Mouse (Mus musculus): ENCODE results near the gene Zfc3h1.

The Zfc3h1 gene

DNA sequence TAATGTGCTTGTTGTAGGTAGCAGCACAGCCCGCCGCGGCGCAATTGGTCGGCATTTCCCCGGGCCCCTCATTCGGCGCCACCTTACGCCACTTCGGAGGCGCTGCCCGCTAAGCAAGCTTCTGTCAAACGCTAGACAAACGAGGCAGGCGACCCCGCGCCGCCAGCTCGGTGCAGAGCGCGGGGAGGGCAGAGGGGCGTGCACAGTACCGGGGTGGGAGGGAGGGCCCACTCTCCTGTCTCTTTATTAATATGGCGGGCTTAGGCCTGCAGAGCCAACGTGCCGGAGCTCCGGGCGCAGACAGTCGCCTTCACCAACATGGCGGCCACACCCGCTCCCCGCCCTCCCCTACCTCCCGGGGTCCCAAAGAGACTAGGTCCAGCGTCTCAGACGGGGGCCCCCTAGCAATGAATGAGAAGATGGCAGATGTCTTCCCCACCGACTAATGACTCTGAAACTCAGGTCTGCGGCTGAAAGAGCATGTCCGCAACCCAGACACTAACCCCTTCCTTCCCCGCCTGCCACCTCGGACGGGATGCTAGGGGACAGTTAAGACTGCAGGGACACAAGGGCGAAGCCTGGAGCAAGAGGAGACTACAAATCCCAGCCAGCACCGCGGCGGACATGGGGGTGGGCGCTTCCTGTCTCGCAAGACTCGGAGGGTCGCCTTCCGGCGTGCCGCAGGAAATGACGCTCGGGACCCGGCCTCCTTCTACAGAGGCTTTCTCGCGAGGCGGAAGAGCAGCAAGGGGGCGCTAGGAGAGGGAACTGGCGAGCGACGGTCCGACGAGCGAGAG, at the start of gene Zfc3h1, which contains the start of gene Thap2:
Gene Zfc3h1 (plus strand): TSS at position 739 of the 797 bp plus-strand sequence.
Gene Thap2 (minus strand): TSS at position 223 of the 797 bp plus-strand sequence.
- DNase-seq (ENCODE audit: low read depth, low spot score), result peak; percentile 97

DNA sequence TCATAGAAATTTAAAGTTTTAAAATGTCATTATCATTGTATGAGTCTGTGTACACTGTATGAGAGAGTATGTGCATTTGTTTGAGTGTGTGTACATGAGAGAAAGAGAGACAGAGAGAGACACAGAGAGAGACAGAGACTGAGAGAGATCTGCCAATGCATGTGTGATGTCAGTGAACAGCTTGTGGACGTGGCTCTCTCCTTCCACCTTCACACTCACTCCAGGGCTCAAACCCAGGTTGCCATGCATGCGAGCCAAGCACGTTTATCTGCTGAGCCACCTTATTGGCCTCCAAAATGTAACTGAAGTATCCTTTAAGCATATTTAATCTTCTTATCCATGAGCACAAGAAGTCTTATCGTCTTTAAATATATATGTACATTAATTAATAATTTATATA, 47.9 kb upstream of the Zfc3h1 start:
- DNase-seq (ENCODE audit: low read depth, low spot score), result no peak

DNA sequence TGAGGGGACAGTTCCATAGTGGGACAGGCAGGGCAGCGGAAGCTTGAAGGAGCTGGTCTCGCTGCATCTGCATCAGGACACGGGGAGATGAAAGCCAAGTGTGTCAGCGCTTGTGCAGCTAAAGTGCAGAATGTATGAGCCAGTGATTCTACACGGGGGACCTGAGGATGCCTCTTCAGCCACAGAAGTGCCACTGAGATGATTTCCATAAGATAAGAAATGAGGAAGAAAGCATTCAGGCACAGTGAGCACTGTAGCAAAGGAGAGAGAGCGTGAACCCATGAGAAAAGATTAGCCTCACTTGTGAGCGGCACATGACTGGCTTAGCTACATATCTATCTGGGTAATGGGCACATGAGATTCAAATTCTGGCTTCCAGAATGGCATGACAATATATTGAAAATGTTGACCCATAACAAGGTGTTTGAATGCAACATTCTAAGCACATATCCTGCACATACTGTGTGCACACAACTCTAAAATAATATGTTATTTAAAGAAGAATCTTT, 44.9 kb upstream of the Zfc3h1 start:
- no peak for DNase-seq (ENCODE audit: low read depth, low spot score)

DNA sequence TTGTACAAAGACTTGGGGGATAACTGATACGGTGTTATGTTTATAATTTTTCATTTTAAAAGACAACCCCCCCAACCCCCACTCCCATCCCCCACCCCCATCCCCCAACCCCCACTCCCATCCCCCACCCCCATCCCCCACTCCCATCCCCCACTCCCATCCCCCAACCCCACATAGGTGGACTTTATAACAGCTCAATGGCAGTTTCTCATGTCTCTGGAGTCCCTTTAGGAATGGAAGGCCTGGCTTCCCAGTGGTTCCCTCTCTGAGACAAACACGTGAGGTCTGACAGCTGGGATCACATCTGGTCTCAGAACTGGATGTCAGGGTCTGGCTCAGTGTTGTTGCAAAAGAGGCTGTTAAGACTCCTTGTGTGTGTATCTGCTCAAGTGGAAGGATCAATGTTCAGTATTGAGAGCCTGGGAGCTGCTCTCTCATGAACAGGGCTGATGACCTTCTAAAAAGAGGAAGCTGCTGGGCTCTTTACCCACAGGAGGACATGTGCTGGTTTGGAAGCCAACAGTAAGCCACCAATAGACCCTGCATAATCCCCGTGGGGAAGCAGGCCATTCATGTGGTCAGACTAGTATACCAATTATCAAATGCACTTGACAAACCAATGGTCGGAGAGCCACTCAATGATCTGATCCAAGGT, 41.9 kb upstream of the Zfc3h1 start:
- no peak for DNase-seq (ENCODE audit: low read depth, low spot score)

DNA sequence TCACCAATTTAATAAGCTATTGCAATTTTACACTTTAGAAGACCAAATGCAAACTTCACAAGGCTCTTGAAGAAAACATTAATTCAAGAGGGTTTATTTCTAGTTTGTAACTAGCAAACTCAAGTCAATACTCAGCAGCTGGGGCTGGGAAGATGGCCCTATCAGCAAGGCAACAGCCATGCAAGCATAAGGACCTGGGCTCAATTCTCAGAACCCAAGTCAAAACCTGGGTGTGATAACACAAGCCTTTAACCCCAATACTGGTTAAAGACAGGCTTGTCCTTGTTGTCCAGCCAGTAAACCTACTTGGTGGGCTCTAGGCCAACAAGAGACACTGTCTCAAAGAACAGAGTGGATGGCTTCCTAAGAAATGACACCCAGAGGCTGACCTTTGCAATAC, 38.3 kb upstream of the Zfc3h1 start:
- no peak for DNase-seq (ENCODE audit: low read depth, low spot score)

DNA sequence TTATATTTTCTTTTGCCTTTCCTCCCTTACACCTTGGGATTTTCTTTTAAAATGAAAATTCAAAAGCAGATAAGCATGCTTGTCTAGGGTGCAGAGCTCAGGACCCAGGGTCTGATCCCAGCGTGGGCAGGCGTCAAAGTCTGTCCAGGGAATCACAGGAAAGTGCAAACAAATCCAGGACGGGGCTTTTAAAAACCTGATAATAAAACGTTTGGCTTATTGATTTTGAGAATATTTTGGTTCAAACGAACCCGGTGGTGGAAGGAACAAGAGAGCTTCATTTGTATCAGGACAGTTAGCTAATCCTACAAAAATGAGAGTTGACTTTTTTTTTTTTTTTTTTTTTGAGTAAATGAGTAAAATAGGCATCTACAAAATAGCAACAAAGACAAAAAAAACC, 36.6 kb upstream of the Zfc3h1 start:
- DNase-seq (ENCODE audit: low read depth, low spot score), result no peak

DNA sequence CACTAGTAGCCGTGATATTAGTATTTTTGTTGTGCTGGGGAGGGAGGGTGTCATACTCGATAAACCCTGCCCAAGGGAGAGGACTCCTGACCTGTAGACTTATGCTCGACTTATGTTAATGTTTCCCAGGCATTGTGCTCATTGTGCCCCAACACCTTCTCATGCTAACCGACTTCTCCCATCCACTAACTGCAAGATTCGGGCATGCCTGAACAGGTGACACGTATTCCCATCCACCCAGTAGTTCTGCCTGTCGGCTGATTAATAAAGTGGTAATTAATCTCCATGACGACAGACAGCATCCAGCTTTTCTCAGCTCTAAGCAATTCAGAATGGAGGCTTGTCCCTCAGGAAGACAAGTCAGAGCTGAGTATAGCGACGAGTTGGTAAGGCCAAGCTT, 35.7 kb upstream of the Zfc3h1 start:
- no peak for DNase-seq (ENCODE audit: low read depth, low spot score)

DNA sequence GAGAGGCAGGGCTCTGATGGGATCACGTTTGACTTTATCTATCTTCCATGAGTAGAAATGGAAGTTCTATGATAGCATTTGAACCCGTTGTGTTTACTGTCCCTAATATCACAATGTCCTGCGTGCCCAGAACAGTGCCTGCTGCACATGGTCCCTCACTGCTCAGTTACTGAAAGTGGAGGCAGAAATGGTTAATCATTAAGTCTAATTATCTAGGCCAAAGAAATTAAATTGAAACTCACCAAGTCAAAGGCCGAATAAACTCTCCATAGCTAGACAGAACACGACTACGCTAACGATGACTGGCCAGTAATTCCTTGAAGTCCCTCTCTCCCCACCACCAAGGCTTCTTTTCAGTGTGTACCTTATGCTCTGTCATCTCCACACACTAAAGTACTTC, 35.2 kb upstream of the Zfc3h1 start:
- no peak for DNase-seq (ENCODE audit: low read depth, low spot score)

DNA sequence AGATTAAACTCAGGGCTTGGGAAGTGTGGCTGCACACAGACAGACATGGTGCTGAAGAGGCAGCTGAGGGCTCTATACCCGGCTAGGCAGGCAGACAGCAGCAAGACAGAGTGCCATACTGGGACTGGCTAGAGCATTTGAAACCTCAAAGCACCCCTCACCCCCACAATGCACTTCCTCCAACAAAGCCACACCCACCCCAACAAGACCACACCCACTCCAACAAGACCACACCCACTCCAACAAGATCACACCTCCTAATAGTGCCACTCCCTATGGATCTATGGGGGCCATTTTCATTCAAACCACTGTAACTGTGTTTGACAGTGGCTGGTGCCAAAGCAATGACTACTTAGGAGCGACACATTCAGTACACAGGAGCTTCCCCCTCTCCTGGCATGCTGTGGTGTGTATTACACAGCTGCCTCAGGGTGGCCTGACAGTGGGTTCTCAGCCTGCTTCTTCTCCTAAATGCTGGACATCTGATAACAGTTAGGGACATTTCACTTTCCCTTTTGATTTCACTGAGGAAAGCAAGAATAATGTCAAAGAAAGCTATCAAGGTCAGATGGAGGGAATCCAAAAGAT, 33.9 kb upstream of the Zfc3h1 start:
- peak; percentile 16 for DNase-seq (ENCODE audit: low read depth, low spot score)

DNA sequence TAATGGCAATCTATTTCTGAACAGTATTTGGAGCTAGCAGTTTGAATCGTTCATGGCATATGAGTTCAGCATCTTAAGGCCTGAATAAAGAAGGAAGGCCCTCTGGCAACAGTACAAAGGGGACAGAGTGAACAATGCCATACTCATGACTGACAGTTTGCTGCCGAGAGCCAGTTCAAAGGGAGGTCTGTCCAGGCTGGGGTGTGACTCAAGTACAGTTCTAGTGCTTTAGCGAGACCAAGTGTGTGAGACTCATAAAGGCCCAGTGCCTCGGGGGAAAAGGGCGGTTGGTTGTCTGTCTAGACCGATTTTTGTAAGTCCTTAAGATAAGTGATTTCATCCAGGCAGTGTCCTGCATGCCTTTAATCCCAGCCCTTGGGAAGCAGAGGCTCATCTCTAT, 30.2 kb upstream of the Zfc3h1 start:
- DNase-seq (ENCODE audit: low read depth, low spot score), result no peak

DNA sequence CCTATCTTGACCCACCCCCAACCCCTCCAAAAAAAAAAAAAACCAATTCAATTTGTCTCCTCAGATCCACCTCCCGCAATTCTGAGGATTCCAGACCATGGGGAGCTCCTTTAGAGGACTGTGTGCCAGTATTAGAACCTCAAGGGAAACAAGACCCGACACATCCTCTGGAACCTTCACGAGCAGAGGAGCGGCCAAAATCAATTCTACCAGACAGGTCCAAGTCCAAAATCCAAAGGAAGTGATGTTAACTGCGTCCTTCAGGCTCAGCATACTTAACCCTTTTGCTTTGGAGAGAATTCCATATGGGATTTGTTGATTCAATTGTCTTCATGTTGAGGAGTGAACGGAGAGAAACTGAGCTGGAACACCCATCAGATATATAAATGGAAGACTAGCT, 29.7 kb upstream of the Zfc3h1 start:
- DNase-seq (ENCODE audit: low read depth, low spot score), result no peak

DNA sequence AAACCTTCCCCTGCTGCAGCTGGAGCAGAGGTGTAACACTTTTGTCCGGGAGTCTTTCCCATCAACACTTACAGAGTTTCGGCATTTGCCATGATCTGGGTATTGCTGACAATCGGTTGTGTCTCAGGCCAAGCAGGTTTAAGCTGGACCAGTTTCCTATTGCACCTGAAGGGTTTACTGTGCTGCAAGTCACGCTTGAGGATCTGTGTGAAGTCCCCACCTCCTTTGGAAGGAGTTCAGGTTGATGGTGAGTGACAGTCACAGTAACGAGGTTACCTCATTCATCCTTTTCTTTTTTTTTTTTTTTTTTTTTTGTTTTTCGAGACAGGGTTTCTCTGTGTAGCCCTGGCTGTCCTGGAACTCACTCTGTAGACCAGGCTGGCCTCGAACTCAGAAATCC, 28.7 kb upstream of the Zfc3h1 start:
- no peak for DNase-seq (ENCODE audit: low read depth, low spot score)

DNA sequence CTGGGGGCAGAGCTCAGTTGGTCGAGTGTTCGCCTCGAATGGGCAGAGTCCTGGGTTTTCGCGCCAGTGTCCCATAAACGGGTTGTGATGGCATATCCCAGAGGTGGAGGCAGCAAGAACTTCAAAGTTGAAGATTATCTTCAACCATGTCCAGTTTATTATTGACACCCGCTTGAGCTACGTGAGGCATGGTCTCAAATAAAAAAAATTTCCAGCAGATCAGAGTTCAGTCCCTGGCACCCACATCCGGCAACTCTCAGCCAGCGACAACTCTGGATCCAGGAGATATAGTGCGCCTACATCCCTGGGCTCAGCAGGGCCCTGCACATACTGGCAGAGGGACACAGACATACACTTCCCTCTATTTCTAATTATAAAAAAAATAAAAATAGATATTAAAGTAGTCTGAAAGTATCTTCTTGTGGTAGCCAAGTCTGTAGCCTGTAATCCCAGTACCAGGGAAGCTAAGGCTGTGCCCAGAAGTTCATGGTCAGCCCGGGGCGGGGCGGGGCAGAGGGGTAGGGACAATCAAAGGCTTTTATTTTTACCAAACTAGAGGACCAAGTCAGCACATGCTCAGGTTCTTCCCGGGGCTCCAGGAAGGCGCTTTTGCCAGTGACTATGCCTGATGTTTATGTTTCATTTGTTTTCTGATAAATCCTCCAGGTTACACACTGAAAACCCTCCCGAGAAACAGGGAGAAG, 26.4 kb upstream of the Zfc3h1 start:
- no peak for DNase-seq (ENCODE audit: low read depth, low spot score)

DNA sequence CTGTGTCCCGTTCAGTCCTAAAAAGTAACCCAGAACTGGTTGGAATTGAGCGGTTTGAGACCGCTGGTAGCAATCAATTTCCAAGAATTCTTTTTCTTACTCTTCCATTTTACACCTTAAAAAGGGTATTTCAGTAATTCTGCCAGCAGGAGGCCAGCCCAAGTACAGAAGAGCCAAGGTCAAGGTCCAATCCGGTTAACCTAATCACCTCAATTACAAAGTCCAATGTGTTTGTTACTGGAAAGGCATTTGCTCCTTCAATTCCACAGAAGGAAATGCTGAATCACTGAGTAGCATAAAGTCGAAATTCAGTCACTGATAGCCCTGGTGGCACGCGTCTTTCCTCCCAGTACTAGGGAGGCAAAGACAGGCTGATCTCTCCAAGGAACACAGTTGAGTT, 25.7 kb upstream of the Zfc3h1 start:
- DNase-seq (ENCODE audit: low read depth, low spot score), result no peak

DNA sequence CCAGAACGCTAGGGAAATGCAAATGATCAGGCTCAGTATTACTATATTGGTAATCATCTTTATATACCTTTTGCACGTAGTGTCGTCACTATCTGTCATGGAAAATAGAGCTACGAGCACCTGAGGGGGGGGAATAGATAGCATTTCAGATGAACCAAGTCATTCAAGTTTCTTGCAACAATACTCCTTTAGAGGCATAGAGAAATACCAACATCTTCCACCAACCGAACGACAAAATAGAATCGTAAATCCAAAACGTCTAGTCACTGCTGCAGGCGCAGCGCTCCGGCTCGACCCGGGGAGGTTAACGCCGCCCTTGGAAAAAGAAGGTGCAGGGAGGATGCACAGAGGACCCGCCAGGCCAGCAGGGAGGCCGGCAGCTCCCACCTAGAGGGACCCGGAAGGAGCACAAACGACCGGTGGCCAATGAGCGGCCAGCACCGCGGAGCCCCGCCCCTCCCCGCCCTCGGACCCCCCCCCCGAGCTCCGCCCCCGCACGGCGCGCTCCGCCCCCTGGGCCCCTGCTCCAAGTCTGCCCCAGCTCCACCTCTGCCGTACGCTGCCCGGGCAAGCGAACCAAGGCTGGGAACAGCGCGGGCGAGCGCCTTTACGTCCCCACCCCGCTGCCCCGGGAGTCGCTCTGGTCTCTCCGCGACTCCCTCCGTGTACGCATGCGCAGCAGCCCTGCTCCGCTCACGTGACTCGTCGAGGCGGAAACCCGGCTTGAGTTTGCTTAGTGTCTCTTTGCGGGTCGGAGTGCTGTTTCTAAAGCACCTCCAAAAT, 22.7 kb upstream of the Zfc3h1 start, which contains the start of gene Tmem19:
Gene Tmem19 (minus strand): TSS at position 662 of the 783 bp plus-strand sequence.
- peak; percentile 94 for DNase-seq (ENCODE audit: low read depth, low spot score)

DNA sequence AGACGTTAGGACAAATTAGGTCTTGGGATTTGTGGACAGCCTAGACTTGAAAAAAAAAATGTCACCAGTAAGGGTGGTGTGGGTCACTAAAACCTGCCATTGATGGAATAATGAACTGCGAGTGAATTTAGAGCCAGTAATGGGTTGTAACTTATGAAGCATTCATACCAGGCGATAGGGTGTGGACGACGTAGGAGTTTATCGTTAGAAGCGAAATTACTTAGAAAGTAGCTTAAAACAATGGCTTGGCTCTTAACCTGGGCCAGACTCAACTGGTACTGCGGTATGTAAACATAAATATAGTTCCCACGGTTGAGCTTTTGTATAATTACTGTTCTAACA, 22.2 kb upstream of the Zfc3h1 start:
- no peak for DNase-seq (ENCODE audit: low read depth, low spot score)

DNA sequence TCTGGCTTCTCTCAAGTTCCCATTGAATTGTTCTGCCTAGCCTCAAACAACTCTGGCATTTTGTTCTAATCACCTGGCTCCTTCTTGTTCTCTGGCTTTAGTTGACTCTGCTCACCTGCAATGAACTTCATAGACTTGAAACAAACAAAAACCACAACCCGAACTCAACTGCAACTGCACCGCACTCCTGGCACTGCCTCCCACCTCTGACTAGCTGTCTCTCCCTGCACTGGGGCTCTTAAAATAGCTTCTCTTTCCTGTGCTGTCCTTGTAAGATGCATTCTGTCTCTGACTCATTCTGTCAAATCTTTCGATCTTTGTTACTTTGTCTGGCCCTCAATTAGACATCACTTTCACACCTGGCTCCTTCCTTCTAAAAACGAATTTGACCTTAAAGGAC, 21.6 kb upstream of the Zfc3h1 start:
- no peak for DNase-seq (ENCODE audit: low read depth, low spot score)

DNA sequence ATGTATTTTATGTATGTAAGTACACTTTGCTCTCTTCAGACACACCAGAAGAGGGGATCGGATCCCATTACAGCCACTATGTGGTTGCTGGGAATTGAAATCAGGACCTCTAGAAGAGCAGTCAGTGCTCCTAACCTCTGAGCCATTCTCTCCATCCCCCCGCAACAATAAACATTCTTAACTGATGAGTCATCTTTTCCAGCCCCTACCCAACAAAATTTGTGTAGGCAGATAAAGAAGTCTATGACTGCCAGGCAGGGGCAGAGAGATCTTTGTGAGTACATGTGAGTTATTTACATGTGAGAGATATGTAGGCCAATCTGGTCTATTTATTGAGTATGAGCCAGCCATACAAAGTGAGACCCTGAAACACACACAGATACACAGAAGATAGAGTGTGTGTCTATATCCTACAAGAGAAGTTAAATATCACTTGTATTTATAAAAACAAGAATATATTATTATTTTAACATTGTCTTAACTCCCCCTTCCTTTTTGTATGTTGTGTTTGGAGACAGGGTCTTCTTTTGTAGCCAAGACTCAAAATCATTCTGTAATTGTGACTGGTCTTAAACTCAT, 3.2 kb upstream of the Zfc3h1 start:
- no peak for DNase-seq (ENCODE audit: low read depth, low spot score)

DNA sequence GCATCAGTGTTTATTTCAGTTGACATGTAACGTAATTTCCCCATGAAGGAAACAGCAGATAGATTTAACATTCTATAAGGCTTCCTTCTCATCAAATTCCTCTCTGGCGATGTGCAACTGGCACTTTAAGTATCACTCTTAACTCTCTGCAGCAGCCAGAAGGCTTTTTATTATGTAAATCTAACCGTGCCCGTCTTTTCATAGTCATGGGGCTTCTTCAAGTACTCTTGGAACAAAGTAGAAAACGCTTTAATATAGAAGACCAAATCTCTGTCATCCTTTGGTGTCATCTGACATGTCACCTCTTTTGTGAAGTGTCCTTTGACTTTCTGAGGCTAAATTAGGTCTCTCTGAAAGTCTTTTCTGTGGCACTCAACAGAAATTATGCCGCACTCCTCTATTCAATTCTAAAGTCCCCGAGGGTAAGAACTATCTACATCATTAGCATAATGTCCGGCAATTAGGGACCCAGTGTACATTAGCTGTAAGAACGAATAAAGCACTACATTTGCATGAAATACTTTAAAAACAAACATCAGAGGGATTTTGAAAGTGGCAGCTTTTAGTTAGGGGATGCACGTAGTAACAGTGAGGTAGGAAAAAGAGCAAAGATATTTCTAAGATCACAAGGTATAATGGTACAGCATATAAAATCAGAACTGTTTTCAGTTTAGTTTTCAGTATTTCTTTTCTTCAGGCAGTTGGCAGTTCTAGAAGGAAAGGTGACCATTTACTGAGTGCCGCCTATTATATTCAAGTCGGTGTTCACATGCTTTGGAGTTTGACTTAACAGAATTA, 1.7 kb upstream of the Zfc3h1 start:
- no peak for DNase-seq (ENCODE audit: low read depth, low spot score)

DNA sequence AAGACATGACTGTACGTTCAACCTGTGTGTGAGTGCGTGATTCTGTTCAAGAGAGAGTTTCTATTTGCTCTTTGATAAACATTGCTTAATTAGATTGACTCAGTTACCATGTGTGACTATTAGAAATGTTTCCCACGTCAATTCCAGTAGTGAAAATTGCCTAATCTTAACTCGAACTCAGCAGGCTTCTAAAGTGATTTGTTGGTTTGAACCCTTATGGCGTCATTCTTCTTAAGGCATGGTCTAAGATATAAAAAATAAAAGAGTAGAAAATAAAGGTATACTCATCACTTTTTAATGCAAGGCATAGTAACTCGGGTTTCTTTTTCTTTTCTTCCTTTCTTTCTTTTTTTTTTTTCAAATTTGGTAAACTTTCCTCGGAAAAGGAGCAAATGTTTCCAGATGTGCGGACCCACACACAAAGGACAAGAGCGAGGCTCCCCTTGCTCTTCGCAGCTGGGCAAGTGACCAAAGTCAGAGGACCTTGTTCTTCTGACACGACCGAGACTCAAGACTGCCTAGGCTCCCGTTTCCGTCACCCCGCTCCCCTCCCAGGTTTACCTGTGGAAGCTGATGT, 1.0 kb upstream of the Zfc3h1 start:
- no peak for DNase-seq (ENCODE audit: low read depth, low spot score)

All from WW6 (cell line).